Comparison of ENCODE assay signal across 8 mouse cellular contexts in genomic region chr16:91053599-91053998, GRCm38 (mm10).
"Had no signal": no experiment of that assay in that cellular context is flagged by ENCODE, and none has a peak within 500 bp of the region (broad histone marks: within the 10 kb centered on the region; RNA-seq: fewer than 3 reads in every experiment).

No protein-coding gene starts in this region.

- DNase-seq: layer of hippocampus, adult 9-11 months; layer of hippocampus, postnatal 36 days; lung, embryonic 14.5 days; lung, postnatal 10 days; lung, postnatal 4 days; right cerebral cortex, postnatal 14 days had no signal

- ATAC-seq: liver, embryonic 12.5 days; midbrain, embryonic 15.5 days had no signal
